Mouse (Mus musculus): ENCODE measurements around the gene Smim13. TPM values are rescaled to one million over a fixed set of nuclear protein-coding genes. Genes with fewer than 3 reads are reported as not detected.

The Smim13 gene
- polyA plus RNA-seq, 1 experiment from 2014 or later: 11.8 TPM

- peak; percentile 68 for DNase-seq (ENCODE audit: low spot score)
- no peaks in the 10 kb centered on the region for H3K36me3 ChIP-seq
- no peaks in the 10 kb centered on the region for H3K9me3 ChIP-seq (replicated peaks)
- H3K4me1 ChIP-seq: peaks cover 5% of the 10 kb centered on the region
- 61% methylated on average over 10 of the region's 10 CpGs for WGBS
- H3K27me3 ChIP-seq (ENCODE audit: low read depth, poor library complexity, severe bottlenecking): no peaks in the 10 kb centered on the region
- no peak overlapping the region for H3K4me3 ChIP-seq
- H3K27ac ChIP-seq: no peak overlapping the region
Measured at GRCm38 (mm10) chr13:41302716-41303115, 53.1 kb downstream of the Smim13 start.

- DNase-seq (ENCODE audit: low spot score): no peak
- no peak overlapping the region for H3K27ac ChIP-seq
- H3K4me3 ChIP-seq: no peak overlapping the region
- H3K27me3 ChIP-seq (ENCODE audit: low read depth, poor library complexity, severe bottlenecking): no peaks in the 10 kb centered on the region
- H3K4me1 ChIP-seq: no peaks in the 10 kb centered on the region
- WGBS: 91% methylated on average over 5 of the region's 5 CpGs
- peaks cover 9% of the 10 kb centered on the region for H3K36me3 ChIP-seq
- no peaks in the 10 kb centered on the region for H3K9me3 ChIP-seq (replicated peaks)
Measured at GRCm38 (mm10) chr13:41320749-41321148, 71.1 kb downstream of the Smim13 start.

- WGBS: 87% methylated on average over 3 of the region's 3 CpGs
- Histone ChIP-seq H3K4me1 (no peaks in the 10 kb centered on the region), H3K9me3 (replicated peaks) (no peaks in the 10 kb centered on the region), H3K27me3 (ENCODE audit: low read depth, poor library complexity, severe bottlenecking) (no peaks in the 10 kb centered on the region), H3K36me3 (peaks cover 3% of the 10 kb centered on the region), H3K27ac (no peak overlapping the region), H3K4me3 (no peak overlapping the region)
- no peak for DNase-seq (ENCODE audit: low spot score)
Measured at GRCm38 (mm10) chr13:41321433-41321832, 71.8 kb downstream of the Smim13 start.

GRCm38 (mm10) chr13:41324631-41325030 is 75.0 kb downstream of the Smim13 start:
- DNase-seq (ENCODE audit: low spot score): no peak
- Histone ChIP-seq H3K4me1 (no peaks in the 10 kb centered on the region), H3K9me3 (replicated peaks) (no peaks in the 10 kb centered on the region), H3K4me3 (no peak overlapping the region), H3K27me3 (ENCODE audit: low read depth, poor library complexity, severe bottlenecking) (no peaks in the 10 kb centered on the region), H3K36me3 (no peaks in the 10 kb centered on the region), H3K27ac (no peak overlapping the region)
- 87% methylated on average over 4 of the region's 4 CpGs for WGBS

- Histone ChIP-seq H3K36me3 (no peaks in the 10 kb centered on the region), H3K4me1 (no peaks in the 10 kb centered on the region), H3K4me3 (no peak overlapping the region), H3K27me3 (ENCODE audit: low read depth, poor library complexity, severe bottlenecking) (no peaks in the 10 kb centered on the region), H3K9me3 (replicated peaks) (no peaks in the 10 kb centered on the region), H3K27ac (no peak overlapping the region)
- 91% methylated on average over 4 of the region's 4 CpGs for WGBS
- no peak for DNase-seq (ENCODE audit: low spot score)
Measured at GRCm38 (mm10) chr13:41325346-41325745, 75.7 kb downstream of the Smim13 start.

- Histone ChIP-seq H3K9me3 (replicated peaks) (no peaks in the 10 kb centered on the region), H3K36me3 (no peaks in the 10 kb centered on the region), H3K4me3 (no peak overlapping the region), H3K27me3 (ENCODE audit: low read depth, poor library complexity, severe bottlenecking) (no peaks in the 10 kb centered on the region), H3K27ac (no peak overlapping the region), H3K4me1 (no peaks in the 10 kb centered on the region)
- 78% methylated on average over 4 of the region's 4 CpGs for WGBS
- DNase-seq (ENCODE audit: low spot score): no peak
Measured at GRCm38 (mm10) chr13:41326134-41326533, 76.5 kb downstream of the Smim13 start.

Other genes starting within 250 kb of the Smim13 start
- 62.0 and 74.1 TPM in 2 replicates for gene Pak1ip1, start 248.8 kb upstream of the Smim13 start, polyA plus RNA-seq (2016; fragmentation: Nextera tagmentation; extraction: Ambion mirVana)
- gene Tmem14c, start 233.6 kb upstream of the Smim13 start, polyA plus RNA-seq (2016; fragmentation: Nextera tagmentation; extraction: Ambion mirVana): 205 and 216 TPM in 2 replicates
- 0.46 and 0.69 TPM in 2 replicates for gene Mak, start 170.1 kb upstream of the Smim13 start, polyA plus RNA-seq (2016; fragmentation: Nextera tagmentation; extraction: Ambion mirVana)
- gene Gcm2, start 138.8 kb upstream of the Smim13 start, polyA plus RNA-seq (2016; fragmentation: Nextera tagmentation; extraction: Ambion mirVana): 0.15 TPM in 1 of 2 replicates, not detected in the other
- not detected in 2 replicates for gene Sycp2l, start 135.5 kb upstream of the Smim13 start, polyA plus RNA-seq (2016; fragmentation: Nextera tagmentation; extraction: Ambion mirVana)
- gene Elovl2, start 29.4 kb upstream of the Smim13 start, polyA plus RNA-seq (2016; fragmentation: Nextera tagmentation; extraction: Ambion mirVana): 22.9 and 29.2 TPM in 2 replicates
- not detected in 2 replicates for gene Gm17364, start 24.1 kb downstream of the Smim13 start, polyA plus RNA-seq (2016; fragmentation: Nextera tagmentation; extraction: Ambion mirVana)
- 8.5 and 11.1 TPM in 2 replicates for gene Nedd9, start 237.5 kb downstream of the Smim13 start, polyA plus RNA-seq (2016; fragmentation: Nextera tagmentation; extraction: Ambion mirVana)